Mouse (Mus musculus) retina, postnatal 7 days (tissue): ENCODE results near the gene Tuba1a.
"Not testable (repeated sequence)": the region's sequence is repeated elsewhere in the genome, so short reads cannot be mapped to it uniquely, and the experiment has no call there.

Source experiments
- DNase-seq: peaks from one replicate; pipeline ENCODE4 v3.0.0-alpha.2; 2012; ENCODE audit warnings: low read depth, low spot score

Tuba1a gene

DNA sequence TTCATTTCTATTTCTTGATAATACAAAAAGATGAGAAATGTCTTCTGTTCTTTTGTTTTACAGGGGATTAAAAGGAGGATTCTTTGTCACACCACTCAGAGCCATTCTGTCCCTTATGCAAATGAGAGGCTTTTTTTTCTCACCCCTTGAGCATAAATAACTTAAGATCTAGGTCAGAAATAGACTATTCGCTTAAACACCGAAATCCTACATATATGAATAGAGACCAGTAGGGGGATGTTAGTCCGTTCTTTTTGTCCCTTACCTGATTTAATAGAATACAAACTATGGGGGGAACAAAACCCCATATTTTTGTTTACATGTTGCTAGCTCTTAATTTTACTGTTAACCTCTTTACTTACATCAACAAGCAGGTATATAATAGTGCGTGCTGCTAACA is 2.5 kb upstream of the Tuba1a start:
- no peak for DNase-seq

DNA sequence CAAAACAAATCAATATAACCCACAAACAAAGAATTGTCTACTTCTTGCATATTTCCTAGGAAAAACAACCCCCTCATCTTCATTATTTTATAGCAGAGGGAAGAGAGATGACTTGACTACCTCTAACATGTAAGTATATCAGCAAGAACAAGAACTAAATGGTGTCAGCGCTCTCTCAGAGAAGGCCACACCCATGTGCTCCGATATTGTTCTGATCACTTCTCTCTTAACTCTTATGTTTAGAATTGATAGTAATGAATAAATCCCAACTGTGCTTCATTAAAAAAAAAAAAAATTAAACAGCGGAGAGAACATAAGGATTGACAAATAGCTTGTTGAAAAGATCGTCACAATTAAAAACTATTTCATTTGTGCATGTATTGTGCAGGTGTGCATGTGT is 1.8 kb upstream of the Tuba1a start:
- DNase-seq = no peak

DNA sequence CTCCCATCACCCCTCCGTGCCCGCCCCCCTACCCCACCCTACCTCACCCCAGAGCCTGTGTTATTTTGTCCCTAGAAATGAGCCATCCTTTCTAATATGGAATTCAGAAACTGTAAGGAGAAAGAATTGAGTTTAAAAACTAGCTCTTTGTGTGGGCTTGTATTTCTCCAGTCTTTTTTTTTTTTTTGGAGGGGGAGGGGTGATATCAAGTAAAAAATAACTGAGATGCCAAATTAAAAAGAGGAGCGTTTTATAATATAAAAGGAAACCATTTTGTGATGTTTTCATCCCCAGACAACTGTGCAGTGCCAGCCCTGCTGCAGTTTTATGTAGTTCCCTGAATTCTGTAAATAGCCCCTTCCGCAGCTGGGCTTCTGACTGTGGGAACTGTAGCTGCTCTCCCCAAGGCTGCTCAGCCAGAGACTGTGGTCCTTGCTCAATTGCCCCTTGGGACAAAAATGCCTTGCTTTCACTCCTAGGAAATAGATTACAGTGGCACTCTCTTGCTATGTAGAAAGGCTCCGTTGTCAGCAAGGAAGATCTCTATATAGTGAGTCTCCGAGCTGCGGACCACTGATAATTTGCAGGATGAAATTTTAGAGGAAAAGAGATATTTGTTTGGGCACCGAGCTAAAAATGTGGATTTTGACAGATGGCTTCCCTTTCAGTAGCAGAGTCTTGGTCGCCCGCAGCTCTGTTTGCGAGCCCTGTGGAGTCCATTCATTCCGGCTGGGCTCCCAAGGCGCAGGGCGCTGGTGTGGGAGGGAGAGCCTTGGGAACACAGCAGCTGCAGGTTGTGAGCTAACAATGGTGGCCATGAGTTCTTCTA is 1.1 kb upstream of the Tuba1a start:
- no peak for DNase-seq

DNA sequence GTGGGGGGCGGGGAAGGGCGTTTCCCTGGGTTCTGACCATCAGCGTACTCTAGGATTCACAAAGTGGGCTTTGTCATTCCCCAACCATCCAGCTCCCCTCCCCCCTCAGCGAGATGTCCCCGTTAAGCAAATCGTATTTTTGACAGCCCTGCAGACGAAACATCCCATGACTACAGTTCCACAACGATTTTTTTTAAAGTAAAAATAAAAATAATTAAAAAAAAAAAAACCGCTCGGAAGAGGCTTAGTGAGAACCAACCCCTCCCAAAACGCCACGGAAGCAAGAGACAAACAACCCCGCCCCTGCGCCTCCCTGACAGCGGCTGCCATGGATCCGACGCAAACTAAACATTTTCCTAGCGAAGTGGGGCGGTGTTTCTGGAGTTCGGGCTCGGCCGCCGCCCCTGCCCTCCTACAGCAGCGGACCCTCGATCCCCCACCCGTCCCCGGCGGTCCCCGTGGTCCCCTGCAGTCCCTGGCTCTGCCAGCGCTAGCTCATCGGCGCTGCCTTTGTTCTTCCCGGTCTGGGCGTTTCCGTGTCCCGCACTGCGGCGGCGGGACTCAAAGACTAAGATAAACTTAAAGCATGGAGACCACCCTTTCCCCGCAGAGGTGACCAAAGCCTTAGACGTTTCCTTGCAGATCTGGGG is 627 bp downstream of the Tuba1a start:
- no peak for DNase-seq

DNA sequence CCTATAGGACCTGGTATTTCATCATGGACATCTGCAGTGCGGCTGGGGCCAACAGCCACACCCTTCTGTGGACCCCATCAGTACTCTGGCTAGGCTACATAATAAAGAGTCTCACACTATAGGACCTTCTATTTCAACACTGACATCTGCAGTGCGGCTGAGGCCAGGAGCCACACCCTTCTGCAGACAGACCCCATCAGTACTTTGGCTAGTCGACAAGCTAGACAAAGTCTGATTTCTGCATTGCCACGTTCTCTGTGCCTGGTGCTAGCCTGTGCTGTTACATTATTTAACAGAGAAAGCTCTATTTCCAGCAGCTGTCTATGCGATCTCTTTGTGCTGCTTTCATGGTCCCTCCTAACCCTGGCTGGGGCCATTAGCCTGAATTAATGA is 1.4 kb downstream of the Tuba1a start:
- DNase-seq = no peak

DNA sequence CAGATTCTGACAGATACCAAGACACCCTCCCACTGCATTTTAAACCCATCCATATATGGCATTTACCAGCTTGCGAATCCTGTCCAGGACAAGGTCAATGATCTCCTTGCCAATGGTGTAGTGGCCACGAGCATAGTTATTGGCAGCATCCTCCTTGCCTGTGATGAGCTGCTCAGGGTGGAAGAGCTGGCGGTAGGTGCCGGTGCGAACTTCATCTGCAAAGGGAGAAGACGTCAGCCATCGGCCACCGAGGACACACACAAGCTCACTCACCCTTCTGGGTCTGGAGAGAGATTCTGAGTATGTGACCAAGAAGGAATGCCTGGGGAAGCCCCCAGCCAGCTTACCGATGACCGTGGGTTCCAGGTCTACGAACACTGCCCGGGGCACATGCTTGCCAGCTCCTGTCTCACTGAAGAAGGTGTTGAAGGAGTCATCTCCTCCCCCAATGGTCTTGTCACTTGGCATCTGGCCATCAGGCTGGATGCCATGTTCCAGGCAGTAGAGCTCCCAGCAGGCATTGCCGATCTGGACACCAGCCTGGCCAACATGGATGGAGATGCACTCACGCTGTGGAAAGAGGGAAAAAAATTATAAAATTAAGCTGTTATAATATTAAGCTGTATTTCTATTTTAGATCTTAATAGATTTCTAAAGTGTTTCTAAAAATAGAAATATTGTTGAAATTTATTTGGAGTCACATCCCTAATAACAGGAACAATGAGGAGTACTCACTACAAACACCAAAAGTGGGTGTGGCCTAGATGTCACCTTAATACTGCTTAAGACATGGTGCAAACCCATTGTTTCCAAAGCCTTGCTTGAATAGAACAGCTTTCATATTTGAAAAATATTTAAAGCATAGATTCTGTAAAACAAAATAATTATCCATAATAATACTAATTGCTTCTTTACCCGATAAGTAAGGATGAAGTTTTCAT is 2.1 kb downstream of the Tuba1a start:
- DNase-seq = not testable (repeated sequence)

DNA sequence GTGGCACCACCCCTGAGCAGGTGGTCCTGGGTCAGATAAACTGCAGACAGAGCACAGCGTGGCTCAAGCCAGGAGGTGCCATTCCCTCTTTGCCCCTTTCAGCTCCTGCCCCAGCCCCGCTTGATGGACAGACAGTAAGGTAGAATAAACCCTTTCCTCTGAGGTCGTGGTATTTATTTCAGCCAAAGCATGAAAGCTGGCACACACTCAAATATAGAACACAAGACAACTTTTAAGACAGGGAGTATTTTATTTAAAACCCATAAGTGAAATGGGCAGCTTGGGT is 4.0 kb downstream of the Tuba1a start:
- DNase-seq = no peak

DNA sequence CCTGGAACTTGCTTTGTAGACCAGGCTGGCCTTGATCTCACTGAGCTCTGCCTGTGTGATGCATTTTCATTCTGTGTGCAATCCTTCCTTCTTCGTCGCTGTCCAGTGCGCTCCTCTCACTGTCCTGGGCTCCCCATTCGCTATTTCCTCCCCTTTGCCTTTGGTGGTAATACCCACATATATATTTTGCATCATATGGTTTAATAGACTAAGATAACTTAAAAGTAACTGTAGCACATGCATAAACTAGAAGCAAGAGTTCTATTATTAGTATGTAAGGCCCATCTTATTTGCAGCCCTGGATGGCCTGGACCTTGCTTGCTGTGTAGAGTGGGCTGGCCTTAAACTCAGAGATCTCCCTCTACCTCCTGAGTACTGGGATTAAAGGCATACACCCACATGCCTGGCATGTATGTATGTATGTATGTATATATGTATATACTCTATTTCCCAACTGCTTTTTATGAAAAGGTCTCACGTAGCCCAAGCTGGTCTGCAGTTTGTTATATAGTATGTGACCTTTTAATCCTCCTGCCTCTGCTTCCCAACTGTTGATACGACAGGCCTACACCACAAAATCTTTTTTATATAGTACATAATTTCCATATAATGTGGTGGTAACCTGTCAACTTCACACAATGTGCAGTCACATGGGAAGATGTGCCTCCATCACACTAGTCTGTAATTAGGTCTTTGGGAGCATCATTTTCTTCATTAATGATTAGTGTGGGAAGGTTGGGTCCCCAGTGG is 4.5 kb downstream of the Tuba1a start:
- DNase-seq = no peak

DNA sequence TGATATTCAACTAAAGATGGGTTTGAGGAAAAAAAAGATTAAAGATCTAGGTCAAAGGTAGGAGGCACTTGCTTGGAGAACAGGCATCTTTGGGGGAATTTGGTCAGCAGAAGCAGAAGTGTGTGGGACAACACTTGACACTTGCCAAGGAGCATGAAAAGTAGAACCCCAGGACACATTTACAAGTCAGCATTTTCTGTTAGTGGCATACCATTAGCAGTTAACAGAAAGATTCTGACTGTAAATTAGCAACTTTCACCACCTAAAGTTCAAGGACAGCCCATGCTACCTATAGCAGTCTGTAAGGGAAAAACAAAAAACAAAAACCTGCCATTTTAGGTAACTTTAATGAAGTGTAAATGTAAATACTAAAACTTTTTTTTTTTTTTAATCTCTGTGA is 5.1 kb downstream of the Tuba1a start:
- DNase-seq = no peak

DNA sequence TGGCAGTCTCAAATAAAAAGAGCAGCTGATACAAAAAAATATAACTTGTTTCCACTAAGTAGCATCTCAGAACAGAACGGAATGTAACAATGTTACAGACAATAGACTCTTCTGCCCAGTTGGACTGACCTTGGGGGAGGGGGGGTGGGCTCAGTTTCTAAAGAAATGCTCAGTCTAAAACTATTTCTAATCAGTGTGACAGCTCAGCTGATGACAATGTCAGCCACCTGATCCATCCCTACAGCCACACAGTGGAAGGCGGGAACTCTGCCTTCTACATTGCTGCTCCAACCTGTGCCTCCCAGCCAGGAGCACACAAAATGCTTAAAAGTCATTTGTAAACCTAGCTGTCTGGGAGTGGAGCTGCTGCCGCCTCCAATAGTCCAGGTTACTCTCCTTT is 5.6 kb downstream of the Tuba1a start:
- no peak for DNase-seq

DNA sequence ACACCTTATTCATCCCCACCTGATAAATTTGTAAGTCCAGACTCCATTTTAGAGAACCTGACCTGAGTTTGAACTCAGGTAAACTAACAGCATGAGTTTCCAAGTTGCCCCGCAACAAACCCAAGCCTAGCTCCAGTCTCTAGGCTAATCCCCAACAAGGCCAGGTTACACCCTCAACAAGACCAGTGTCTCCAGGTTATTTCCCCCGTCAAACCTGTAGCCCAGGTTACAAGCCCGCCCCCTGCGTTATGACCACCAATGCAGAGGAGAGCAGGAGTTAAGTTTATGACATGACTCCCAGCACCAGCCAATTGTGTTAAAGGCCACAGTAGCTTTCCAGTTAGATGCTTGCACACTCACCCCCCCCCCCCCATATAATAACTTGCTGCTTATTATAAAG is 10.4 kb downstream of the Tuba1a start:
- no peak for DNase-seq

DNA sequence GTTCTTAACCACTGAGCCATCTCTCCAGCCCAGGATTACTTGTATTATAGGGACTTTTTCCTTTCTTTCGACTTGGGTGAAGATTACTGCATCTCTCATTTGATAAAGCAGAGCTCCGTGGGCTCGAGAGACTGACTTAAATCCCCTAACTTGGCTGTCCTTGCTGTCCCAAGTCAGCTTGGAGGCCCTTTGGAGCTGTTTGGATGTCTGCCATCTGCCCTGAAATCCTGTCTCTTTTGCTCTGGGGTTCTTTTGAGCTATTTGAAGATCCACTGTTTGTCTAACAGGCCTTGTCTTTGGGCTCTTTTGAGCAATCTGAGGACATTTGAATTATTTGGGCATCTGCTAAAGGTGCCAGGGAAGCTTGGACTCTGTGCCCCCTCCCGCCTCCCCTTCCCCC is 11.4 kb downstream of the Tuba1a start:
- DNase-seq = no peak

DNA sequence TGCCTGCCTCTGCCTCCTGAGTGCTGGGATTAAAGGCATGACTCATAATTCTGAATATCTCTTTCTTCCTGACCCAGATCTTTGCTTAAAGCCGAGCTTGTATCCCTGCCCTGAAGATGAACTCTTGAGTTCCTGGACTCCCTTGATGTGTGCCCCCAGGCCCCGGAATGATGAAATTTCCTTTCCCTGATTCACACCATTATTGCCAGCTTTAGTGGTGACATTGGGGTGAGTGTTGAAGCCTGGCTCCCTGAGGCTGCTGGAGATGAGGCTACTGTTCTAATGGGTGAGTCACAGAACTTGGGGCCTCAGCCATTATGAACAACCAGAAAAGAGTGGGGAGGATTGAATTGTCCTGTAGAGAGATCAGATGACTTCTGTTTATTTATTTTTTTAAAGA is 12.0 kb downstream of the Tuba1a start:
- no peak for DNase-seq

DNA sequence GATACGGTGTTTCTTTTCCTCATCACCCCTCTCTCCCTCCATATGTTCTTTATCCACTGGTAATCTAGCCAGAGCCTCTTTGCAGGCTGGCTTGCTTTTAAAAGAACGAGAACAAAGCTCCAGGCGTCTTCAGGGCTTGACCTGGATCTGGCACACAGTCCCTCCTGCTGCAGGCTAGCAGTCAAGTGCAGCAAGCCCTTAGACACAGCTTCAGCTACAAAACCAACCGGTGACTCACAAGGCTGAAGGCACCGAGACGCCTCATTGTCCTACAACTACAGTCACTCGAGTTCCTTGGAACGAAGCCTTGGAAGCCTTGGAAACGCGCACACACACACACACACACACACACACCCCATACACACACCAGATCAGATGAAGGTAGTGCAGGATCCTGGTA is 12.7 kb downstream of the Tuba1a start:
- no peak for DNase-seq

DNA sequence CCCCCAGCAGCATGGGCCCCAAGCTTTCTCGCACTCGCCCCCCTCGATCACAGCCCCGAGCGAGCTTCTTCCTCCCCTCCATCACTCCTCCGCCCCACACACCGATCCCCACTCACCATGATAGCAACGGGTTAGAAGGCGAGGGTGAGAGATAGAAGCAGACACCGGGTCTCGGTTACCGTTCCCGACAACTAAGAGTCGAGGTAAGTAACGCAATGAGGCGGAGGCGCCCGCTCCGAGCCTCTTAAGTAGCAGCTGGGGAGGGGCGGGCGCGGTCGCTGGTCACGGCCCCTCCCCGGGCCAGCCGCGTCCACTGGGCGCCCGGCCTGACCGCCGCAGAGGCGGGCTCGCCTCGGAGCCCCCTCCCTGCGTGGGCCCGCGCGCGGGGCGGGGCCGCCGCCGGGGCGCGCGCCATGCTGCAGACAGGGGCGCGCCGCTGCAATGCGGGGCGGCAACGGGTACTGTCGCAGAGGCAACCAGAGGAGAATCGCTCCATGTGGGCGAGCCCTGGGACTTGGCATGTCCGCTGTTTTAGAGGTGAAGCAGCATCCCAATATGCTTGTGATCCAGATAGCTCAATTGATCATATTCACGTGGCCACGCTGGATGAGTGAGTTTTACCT is 19.2 kb downstream of the Tuba1a start, which contains the start of gene Tuba1b:
Gene Tuba1b (minus strand): TSS at position 349 of the 623 bp plus-strand sequence.
- DNase-seq = peak; percentile 86

DNA sequence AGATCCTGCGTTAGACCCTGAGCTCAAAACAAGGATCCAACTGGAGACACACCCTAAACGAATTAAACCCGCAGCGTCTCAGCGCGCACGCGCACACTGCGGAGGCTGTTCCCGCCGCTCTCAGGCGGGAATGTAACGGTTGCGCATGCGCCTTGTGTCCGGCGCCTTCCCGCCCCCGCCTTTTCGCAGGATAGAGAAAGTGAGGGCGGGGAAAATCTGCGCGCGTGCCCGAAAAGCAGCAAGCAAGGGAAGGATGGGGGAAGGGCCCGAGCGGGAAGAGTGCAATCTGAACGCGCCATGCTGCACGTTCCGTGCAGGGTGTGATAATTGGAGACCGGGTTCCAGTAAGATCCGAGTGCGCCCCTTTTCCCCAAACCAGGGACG is 19.7 kb downstream of the Tuba1a start:
- DNase-seq = peak; percentile 95

DNA sequence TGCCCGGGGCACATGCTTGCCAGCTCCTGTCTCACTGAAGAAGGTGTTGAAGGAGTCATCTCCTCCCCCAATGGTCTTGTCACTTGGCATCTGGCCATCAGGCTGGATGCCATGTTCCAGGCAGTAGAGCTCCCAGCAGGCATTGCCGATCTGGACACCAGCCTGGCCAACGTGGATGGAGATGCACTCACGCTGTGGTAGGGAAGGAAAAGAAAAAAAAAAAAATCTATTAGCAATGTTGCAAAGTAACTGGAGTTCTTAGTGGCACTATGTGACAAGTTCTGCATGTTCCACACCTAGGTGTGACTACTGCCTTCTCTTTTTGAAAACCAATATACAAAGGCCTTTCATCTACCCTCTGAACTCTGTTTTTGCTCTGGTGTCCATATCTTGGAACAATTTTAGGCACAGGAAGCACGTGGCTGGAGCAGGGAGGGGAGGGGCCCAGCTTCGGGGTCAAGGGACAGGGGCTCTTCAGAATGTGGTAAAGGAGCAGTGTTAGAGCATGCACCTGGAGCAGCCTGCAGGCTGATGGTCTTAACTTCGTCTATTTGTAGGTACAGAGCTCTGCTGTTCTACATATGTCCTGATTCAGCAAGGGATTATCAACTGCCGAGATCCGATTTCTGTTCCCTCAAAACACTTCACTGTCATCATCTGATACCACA is 20.4 kb downstream of the Tuba1a start:
- not testable (repeated sequence) for DNase-seq

DNA sequence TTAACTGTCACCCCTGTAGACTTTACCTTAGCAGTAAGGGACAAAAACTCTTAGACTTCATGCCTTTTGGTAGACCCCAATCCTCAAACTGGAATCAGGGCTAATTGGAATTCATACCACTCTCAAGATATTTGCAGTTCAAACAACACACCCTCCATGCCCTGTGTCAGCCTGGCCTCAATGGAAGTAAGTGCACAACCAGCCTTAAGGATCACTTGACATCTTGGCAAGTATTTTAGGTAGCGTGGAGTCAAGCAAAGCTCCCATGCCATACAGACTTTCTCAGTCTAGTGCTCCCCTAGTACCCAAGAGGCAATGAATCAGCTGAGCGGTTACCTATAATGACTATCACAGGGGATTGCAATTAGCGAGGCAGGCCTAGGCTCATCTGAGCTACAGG is 22.5 kb downstream of the Tuba1a start:
- DNase-seq = no peak

DNA sequence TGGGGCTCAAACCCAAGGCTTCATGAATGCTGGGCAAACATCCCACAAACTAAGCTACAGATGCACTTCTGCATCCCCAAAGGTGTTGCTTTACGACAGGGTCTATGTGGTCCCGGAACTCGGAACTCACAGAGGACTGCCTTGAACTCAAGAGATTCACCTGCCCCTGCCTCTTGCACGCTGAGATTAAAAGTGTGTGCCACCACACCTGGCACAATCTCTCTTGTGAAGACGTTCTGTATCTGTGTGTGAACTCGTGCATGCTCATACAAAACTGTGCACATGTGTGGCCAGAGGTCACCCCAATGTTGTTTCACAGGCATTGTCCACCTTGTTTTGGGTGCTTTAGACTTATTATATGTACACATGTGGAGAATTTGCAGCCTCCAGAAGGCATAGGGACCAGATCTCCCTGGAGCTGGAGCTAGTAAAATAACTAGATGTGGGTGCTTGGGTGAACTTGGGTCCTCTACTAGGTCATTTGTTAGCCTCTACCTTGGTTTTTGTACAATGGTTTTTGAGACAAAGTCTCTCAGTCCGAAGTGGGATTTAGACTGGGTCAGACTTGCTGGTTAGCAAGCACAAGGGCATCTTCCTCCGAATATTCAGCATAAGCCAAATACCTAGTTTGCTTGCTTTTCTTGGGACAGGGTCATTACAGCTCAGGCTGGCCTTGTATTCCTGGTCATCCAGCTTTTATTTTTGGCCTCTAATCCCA is 23.3 kb downstream of the Tuba1a start:
- DNase-seq = no peak
